Mouse (Mus musculus): Measurements from ENCODE around the gene Bmp4. TPM values are rescaled to one million over a fixed set of nuclear protein-coding genes. Genes with fewer than 3 reads are reported as not detected.

Bmp4 gene
- polyA plus RNA-seq, 1 experiment from 2014 or later = 7.5 TPM

DNA sequence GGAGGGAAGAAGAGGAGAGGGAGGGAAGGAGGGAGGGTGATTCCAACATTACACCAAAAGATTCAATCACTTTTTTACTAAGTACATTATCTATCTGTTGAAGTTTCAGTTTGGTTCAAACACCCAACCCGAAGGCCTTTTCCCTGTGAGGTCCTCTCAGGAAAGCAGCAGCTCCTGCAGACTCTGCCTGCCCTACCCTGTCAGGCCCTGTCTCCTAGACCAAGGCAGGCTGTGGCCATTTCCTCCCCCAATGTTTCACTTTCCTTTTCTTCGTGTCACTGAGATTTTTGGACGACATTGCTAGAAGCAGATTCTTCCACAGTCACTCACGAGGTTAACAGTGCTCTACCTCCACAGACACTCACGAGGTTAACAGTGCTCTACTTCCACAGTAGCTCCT, 14.7 kb downstream of the Bmp4 start:
- H3K27me3 ChIP-seq (replicated peaks; ENCODE audit: control insufficient read depth, insufficient read depth, low read length) = peaks cover 12% of the 10 kb centered on the region
- no peak for ATAC-seq

DNA sequence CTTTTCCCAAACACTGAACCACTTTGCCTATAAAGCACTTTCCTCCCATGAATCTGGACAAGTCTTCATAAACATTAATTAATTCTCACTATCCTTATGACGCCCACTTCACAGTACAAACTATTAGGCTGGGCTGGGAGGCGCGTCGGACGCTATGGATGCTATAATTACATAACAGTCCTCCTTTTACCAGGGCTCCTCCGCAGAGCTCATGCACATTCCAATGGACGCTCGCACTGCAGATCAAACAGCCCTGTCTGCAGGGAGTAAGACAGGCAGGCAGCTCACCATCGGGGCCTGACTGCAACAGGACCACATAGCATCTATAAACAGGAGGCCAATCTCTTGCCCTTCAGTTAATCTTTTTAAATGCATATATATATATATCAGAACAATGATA, 18.0 kb downstream of the Bmp4 start:
- H3K9ac ChIP-seq (ENCODE audit: low read depth, low read length) = no peak overlapping the region
- no peaks in the 10 kb centered on the region for H3K27me3 ChIP-seq (replicated peaks; ENCODE audit: control insufficient read depth, insufficient read depth, low read length)
- H3K36me3 ChIP-seq (ENCODE audit: control insufficient read depth, insufficient read depth, low read length) = no peaks in the 10 kb centered on the region
- H3K4me3 ChIP-seq (ENCODE audit: low read length) = no peak overlapping the region
- H3K27ac ChIP-seq (ENCODE audit: low read depth, low read length) = no peak overlapping the region
- WGBS = 50% methylated on average over 9 of the region's 9 CpGs
- H3K4me2 ChIP-seq (ENCODE audit: low read length) = no peak overlapping the region
- no peaks in the 10 kb centered on the region for H3K4me1 ChIP-seq (ENCODE audit: control insufficient read depth, insufficient read depth, low read depth, low read length)
- H3K9me3 ChIP-seq (ENCODE audit: control insufficient read depth, low read length) = no peaks in the 10 kb centered on the region
- ATAC-seq = no peak

More for the DNA sequence above, 14.7 kb downstream of the Bmp4 start:
- Histone ChIP-seq H3K4me1 (ENCODE audit: control insufficient read depth, insufficient read depth, low read depth, low read length) (peaks cover 7% of the 10 kb centered on the region), H3K9me3 (ENCODE audit: control insufficient read depth, low read length) (no peaks in the 10 kb centered on the region), H3K27ac (ENCODE audit: low read depth, low read length) (no peak overlapping the region), H3K4me2 (ENCODE audit: low read length) (no peak overlapping the region), H3K36me3 (ENCODE audit: control insufficient read depth, insufficient read depth, low read length) (no peaks in the 10 kb centered on the region), H3K9ac (ENCODE audit: low read depth, low read length) (no peak overlapping the region), H3K4me3 (ENCODE audit: low read length) (no peak overlapping the region)
- 85% methylated on average over 5 of the region's 5 CpGs for WGBS

DNA sequence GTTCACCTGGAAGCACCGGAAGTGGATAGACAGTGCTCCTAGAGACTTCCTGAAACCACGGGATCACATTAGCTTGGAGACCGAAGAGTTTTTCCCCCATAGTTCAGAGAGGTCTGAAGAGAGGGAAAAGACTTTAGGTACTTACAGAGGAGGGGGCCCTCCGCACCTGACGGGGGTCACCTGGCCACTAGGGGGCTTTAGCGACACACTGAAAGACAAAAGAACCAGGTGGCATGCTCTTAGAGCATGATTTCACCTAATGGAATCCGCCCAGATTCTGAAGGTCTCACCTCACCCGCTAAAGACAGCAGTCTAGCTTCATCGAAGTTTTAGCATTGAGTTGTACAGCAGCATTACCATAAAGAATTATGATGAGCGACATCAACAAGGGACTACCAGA, 27.3 kb downstream of the Bmp4 start:
- Histone ChIP-seq H3K36me3 (ENCODE audit: control insufficient read depth, insufficient read depth, low read length) (no peaks in the 10 kb centered on the region), H3K4me3 (ENCODE audit: low read length) (no peak overlapping the region), H3K9me3 (ENCODE audit: control insufficient read depth, low read length) (no peaks in the 10 kb centered on the region), H3K9ac (ENCODE audit: low read depth, low read length) (no peak overlapping the region), H3K27ac (ENCODE audit: low read depth, low read length) (no peak overlapping the region), H3K4me2 (ENCODE audit: low read length) (no peak overlapping the region), H3K4me1 (ENCODE audit: control insufficient read depth, insufficient read depth, low read depth, low read length) (no peaks in the 10 kb centered on the region), H3K27me3 (replicated peaks; ENCODE audit: control insufficient read depth, insufficient read depth, low read length) (no peaks in the 10 kb centered on the region)
- 43% methylated on average over 10 of the region's 10 CpGs for WGBS
- ATAC-seq = no peak

DNA sequence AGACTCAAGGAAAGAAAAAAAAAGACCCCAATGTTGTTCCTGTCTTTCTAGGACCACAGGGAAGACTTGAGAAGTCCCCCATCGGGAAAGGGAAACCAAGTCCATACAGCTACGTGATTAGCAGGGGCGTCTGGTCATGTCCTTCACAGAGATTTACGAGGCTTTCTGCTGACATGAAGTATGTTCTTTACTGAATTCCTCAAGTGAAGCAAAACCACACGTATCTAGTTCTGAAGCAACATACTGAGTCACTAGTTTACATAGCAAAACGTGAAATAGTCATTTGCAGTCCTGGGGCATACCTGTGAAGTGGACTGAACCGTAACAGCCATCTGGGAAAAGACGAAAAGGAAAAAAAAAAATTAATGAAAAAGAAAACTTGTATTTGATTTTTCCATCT, 32.8 kb downstream of the Bmp4 start:
- ATAC-seq = no peak
- H3K9me3 ChIP-seq (ENCODE audit: control insufficient read depth, low read length) = no peaks in the 10 kb centered on the region
- 88% methylated on average over 8 of the region's 8 CpGs for WGBS

DNA sequence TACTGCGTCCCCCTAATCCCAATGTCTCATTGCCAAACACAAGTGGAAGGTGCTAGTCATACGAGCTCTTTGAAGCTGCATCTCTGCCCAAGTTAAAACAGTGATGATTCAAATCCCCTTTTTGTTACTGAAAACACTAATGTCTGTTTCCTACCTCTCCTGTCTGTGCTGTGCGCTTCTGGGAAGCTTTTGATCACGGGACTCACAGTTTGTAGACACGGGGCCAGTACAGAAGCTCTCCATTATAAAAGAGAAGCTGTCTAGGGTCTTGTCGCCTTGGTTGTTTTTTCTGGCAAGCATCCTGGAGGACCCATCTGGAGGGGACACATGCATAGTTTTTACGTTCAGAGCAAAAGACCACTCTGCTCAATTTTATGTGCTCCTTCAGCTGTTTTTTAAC, 33.2 kb downstream of the Bmp4 start:
- Histone ChIP-seq H3K4me3 (ENCODE audit: low read length) (no peak overlapping the region), H3K36me3 (ENCODE audit: control insufficient read depth, insufficient read depth, low read length) (no peaks in the 10 kb centered on the region), H3K27me3 (replicated peaks; ENCODE audit: control insufficient read depth, insufficient read depth, low read length) (no peaks in the 10 kb centered on the region), H3K4me1 (ENCODE audit: control insufficient read depth, insufficient read depth, low read depth, low read length) (no peaks in the 10 kb centered on the region), H3K27ac (ENCODE audit: low read depth, low read length) (no peak overlapping the region), H3K9me3 (ENCODE audit: control insufficient read depth, low read length) (no peaks in the 10 kb centered on the region), H3K9ac (ENCODE audit: low read depth, low read length) (no peak overlapping the region), H3K4me2 (ENCODE audit: low read length) (no peak overlapping the region)
- no peak for ATAC-seq
- WGBS = 82% methylated on average over 7 of the region's 7 CpGs

More for the DNA sequence above, 32.8 kb downstream of the Bmp4 start:
- Histone ChIP-seq H3K4me2 (ENCODE audit: low read length) (no peak overlapping the region), H3K27me3 (replicated peaks; ENCODE audit: control insufficient read depth, insufficient read depth, low read length) (no peaks in the 10 kb centered on the region), H3K9ac (ENCODE audit: low read depth, low read length) (no peak overlapping the region), H3K4me3 (ENCODE audit: low read length) (no peak overlapping the region), H3K4me1 (ENCODE audit: control insufficient read depth, insufficient read depth, low read depth, low read length) (no peaks in the 10 kb centered on the region), H3K27ac (ENCODE audit: low read depth, low read length) (no peak overlapping the region), H3K36me3 (ENCODE audit: control insufficient read depth, insufficient read depth, low read length) (no peaks in the 10 kb centered on the region)

DNA sequence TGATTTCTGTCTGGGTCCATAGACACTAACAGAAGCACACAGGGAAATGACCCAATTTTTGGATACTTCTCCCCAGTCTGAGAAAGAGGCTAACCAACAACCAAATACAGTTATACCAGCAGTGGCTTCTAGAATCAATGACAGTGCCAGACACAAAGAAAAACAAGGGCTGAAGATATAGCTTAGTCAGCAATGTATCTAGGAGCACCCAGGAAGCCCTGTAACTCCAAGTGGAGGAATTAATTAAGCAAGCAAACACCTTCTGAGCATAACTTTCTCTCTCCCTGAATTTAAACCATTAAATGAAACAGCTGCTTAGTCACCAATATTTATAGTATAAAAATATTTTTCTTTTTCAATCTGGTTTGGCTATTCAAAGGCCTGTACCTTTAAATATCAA, 45.7 kb downstream of the Bmp4 start:
- no peak overlapping the region for H3K9ac ChIP-seq (ENCODE audit: low read depth, low read length)
- ATAC-seq = no peak

DNA sequence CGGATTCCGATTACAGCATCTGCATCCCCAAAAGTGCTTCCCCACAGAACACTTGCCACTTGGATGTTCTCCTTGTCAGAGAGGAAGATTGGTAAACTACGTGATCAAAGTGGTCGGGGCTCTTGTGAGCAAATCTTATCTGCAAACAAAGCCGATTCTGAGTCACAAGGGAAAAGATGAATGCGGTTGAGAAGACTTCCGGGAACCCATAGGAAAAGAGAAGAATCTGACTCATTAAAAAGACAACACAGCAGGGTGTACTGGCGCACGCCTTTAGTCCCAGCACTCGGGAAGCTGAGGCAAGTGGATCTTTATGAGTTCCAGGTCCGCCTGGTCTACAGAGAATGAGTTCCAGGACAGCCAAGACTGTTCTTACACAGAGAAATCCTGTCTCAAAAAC, 51.7 kb downstream of the Bmp4 start:
- Histone ChIP-seq H3K27ac (ENCODE audit: low read depth, low read length) (no peak overlapping the region), H3K9ac (ENCODE audit: low read depth, low read length) (no peak overlapping the region), H3K4me1 (ENCODE audit: control insufficient read depth, insufficient read depth, low read depth, low read length) (no peaks in the 10 kb centered on the region), H3K4me2 (ENCODE audit: low read length) (no peak overlapping the region), H3K36me3 (ENCODE audit: control insufficient read depth, insufficient read depth, low read length) (no peaks in the 10 kb centered on the region), H3K9me3 (ENCODE audit: control insufficient read depth, low read length) (no peaks in the 10 kb centered on the region), H3K27me3 (replicated peaks; ENCODE audit: control insufficient read depth, insufficient read depth, low read length) (no peaks in the 10 kb centered on the region), H3K4me3 (ENCODE audit: low read length) (no peak overlapping the region)
- 85% methylated on average over 11 of the region's 11 CpGs for WGBS
- no peak for ATAC-seq

More for the DNA sequence above, 45.7 kb downstream of the Bmp4 start:
- H3K27ac ChIP-seq (ENCODE audit: low read depth, low read length) = no peak overlapping the region
- no peaks in the 10 kb centered on the region for H3K4me1 ChIP-seq (ENCODE audit: control insufficient read depth, insufficient read depth, low read depth, low read length)
- no peak overlapping the region for H3K4me3 ChIP-seq (ENCODE audit: low read length)
- no peaks in the 10 kb centered on the region for H3K27me3 ChIP-seq (replicated peaks; ENCODE audit: control insufficient read depth, insufficient read depth, low read length)
- no peak overlapping the region for H3K4me2 ChIP-seq (ENCODE audit: low read length)
- no peaks in the 10 kb centered on the region for H3K9me3 ChIP-seq (ENCODE audit: control insufficient read depth, low read length)
- no peaks in the 10 kb centered on the region for H3K36me3 ChIP-seq (ENCODE audit: control insufficient read depth, insufficient read depth, low read length)

Other genes with a start within 250 kb of the Bmp4 start
- gene Gm15217, start 11.3 kb downstream of the Bmp4 start, polyA plus RNA-seq (2015; fragmentation: Nextera tagmentation; extraction: Ambion mirVana) = not detected in 2 replicates

Data from hindbrain, embryonic 16.5 days (tissue).